Comparison of ENCODE assay signal across 12 mouse cellular contexts in the genomic region with DNA sequence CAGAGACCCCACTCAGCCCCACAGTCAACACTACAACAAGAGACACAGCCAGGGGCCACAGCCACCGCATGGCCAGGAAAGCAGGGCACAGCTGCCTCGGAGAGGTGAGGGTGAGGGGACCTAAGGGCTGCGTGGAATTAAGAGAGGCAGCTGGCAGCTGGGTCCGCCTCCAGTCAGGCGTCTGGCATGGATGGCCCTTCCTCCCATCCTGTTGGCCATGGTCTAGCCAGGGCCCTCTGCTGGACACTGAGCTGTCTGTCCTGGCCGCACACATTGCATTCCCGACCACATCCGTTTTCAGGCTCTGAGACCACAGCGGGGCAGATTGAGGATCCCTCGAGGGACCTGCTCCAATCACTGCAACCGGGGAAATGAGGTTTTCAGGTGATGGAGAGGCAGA. TPM values are rescaled to one million over a fixed set of nuclear protein-coding genes. Genes with fewer than 3 reads are reported as not detected.
A peak's percentile ranks its signal among the peaks of the same experiment; 100 is the strongest.
DNase-seq lines count a peak whose midpoint lies in the region; ATAC-seq and TF ChIP-seq lines count a peak whose summit lies in the region.
"Had no signal": no experiment of that assay in that cellular context is flagged by ENCODE, and none has a peak within 500 bp of the region (broad histone marks: within the 10 kb centered on the region; RNA-seq: fewer than 3 reads in every experiment).

A gene (minus strand): TSS at position 247 of the 400 bp plus-strand sequence.

- DNase-seq in hindbrain, postnatal 0 days (ENCODE audit: low spot score), result peak; percentile 65
- no peak for DNase-seq in hindbrain, embryonic 14.5 days (ENCODE audit: low spot score)
- DNase-seq in right cerebral cortex, postnatal 14 days, result peak; percentile 46
- no peak for DNase-seq in right cerebral cortex, adult 2 months (ENCODE audit: low spot score in 2 of 2)
- DNase-seq in layer of hippocampus, adult 9-11 months, result peak; percentile 62
- DNase-seq in natural killer cell, adult 2 months (ENCODE audit: low spot score in 2 of 2), result no peak
- DNase-seq: heart, postnatal 14 days; kidney, postnatal 10 days had no signal

- ATAC-seq in hindbrain, postnatal 0 days, result peak; percentile 50
- ATAC-seq in hindbrain, embryonic 14.5 days (ENCODE audit: low FRiP score), result no peak
- ATAC-seq in midbrain, embryonic 15.5 days (replicated peaks), result no peak; the same call in 1 of the 2 replicates

- 0 out of 2 replicates have a peak within 1 kb of the TSS, but pooled peaks have one; percentile 41 for H3K27ac ChIP-seq in hindbrain, postnatal 0 days
- no peak within 1 kb of the TSS for H3K27ac ChIP-seq in hindbrain, embryonic 14.5 days
- no peak within 1 kb of the TSS for H3K27ac ChIP-seq in midbrain, embryonic 15.5 days
- H3K27ac ChIP-seq: embryonic facial prominence, embryonic 13.5 days; macrophage; neural tube, embryonic 12.5 days had no signal

- no peaks in the 10 kb centered on the region for H3K36me3 ChIP-seq in hindbrain, postnatal 0 days (ENCODE audit: insufficient read depth, low read length)
- no peaks in the 10 kb centered on the region for H3K36me3 ChIP-seq in hindbrain, embryonic 14.5 days (replicated peaks; ENCODE audit: control insufficient read depth, insufficient read depth)
- no peaks in the 10 kb centered on the region for H3K36me3 ChIP-seq in midbrain, embryonic 15.5 days (replicated peaks)
- H3K36me3 ChIP-seq: embryonic facial prominence, embryonic 13.5 days; neural tube, embryonic 12.5 days had no signal

- peak; percentile 66 for TF ChIP-seq CTCF in hindbrain, postnatal 0 days (IDR thresholded peaks at IDR 0.05; ENCODE audit: low read depth)

- H3K27me3 ChIP-seq in hindbrain, postnatal 0 days (ENCODE audit: insufficient read depth, low read length), result no peaks in the 10 kb centered on the region
- H3K27me3 ChIP-seq in hindbrain, embryonic 14.5 days (ENCODE audit: control insufficient read depth, insufficient read depth, low read length), result no peaks in the 10 kb centered on the region
- no peaks in the 10 kb centered on the region for H3K27me3 ChIP-seq in midbrain, embryonic 15.5 days (replicated peaks)
- H3K27me3 ChIP-seq: embryonic facial prominence, embryonic 13.5 days; neural tube, embryonic 12.5 days had no signal

- 0 out of 2 replicates have a peak, but pooled peaks cover 4% of the 10 kb centered on the region for H3K4me1 ChIP-seq in hindbrain, postnatal 0 days (ENCODE audit: insufficient read depth, low read length)
- H3K4me1 ChIP-seq in hindbrain, embryonic 14.5 days (replicated peaks; ENCODE audit: control insufficient read depth, insufficient read depth, low read length), result no peaks in the 10 kb centered on the region
- H3K4me1 ChIP-seq in midbrain, embryonic 15.5 days, result no peaks in the 10 kb centered on the region
- H3K4me1 ChIP-seq: neural tube, embryonic 12.5 days had no signal

- peak within 1 kb of the TSS; percentile 10; the same call in 1 of the 2 replicates for H3K4me3 ChIP-seq in hindbrain, postnatal 0 days (ENCODE audit: low read length)
- H3K4me3 ChIP-seq in hindbrain, embryonic 14.5 days (replicated peaks; ENCODE audit: low read length), result no peak within 1 kb of the TSS
- H3K4me3 ChIP-seq in midbrain, embryonic 15.5 days, result no peak within 1 kb of the TSS
- H3K4me3 ChIP-seq: embryonic facial prominence, embryonic 13.5 days; neural tube, embryonic 12.5 days had no signal

- no peaks in the 10 kb centered on the region for H3K9me3 ChIP-seq in hindbrain, postnatal 0 days (ENCODE audit: low read length)
- no peaks in the 10 kb centered on the region for H3K9me3 ChIP-seq in hindbrain, embryonic 14.5 days (ENCODE audit: control insufficient read depth, low read length)
- no peaks in the 10 kb centered on the region for H3K9me3 ChIP-seq in midbrain, embryonic 15.5 days
- H3K9me3 ChIP-seq: embryonic facial prominence, embryonic 13.5 days; neural tube, embryonic 12.5 days had no signal

- peak within 1 kb of the TSS; percentile 27; the same call in 1 of the 2 replicates for H3K4me2 ChIP-seq in hindbrain, postnatal 0 days (ENCODE audit: low read depth, low read length)
- H3K4me2 ChIP-seq in hindbrain, embryonic 14.5 days (replicated peaks), result no peak within 1 kb of the TSS
- H3K4me2 ChIP-seq in midbrain, embryonic 15.5 days, result no peak within 1 kb of the TSS
- H3K4me2 ChIP-seq: embryonic facial prominence, embryonic 13.5 days; neural tube, embryonic 12.5 days had no signal

- 47% methylated on average over 11 of the region's 11 CpGs for WGBS in hindbrain, postnatal 0 days
- 63% methylated on average over 11 of the region's 11 CpGs for WGBS in hindbrain, embryonic 14.5 days
- WGBS in midbrain, embryonic 15.5 days, result 65% methylated on average over 11 of the region's 11 CpGs

- H3K9ac ChIP-seq in hindbrain, postnatal 0 days (replicated peaks; ENCODE audit: low read length), result no peak within 1 kb of the TSS
- H3K9ac ChIP-seq in hindbrain, embryonic 14.5 days, result no peak within 1 kb of the TSS
- H3K9ac ChIP-seq in midbrain, embryonic 15.5 days, result no peak within 1 kb of the TSS
- H3K9ac ChIP-seq: embryonic facial prominence, embryonic 13.5 days; neural tube, embryonic 12.5 days had no signal

RNA-seq across cellular contexts. Expression of the gene that starts here (rescaled TPM):
- total RNA-seq in hindbrain, postnatal 0 days (2014; rRNA removed), result 42.6 and 66.3 TPM in 2 replicates
- 24.9 and 32.1 TPM in 2 replicates for polyA plus RNA-seq in hindbrain, postnatal 0 days (2015; fragmentation: Nextera tagmentation; extraction: Ambion mirVana)
- 0.68 and 1.5 TPM in 2 replicates for polyA plus RNA-seq in hindbrain, embryonic 14.5 days (2014; fragmentation: Nextera tagmentation; extraction: Ambion mirVana)
- polyA plus RNA-seq in midbrain, embryonic 15.5 days (2015; fragmentation: Nextera tagmentation; extraction: Ambion mirVana), result 0.87 and 1.2 TPM in 2 replicates
- polyA plus RNA-seq: embryonic facial prominence, embryonic 13.5 days; macrophage had no signal

Comparison
In these comparisons a context has a peak if more than half of its experiments do, and no peak if none do; other contexts are left out.
1. RNA of the gene that starts here (polyA plus RNA-seq): 24.9 to 32.1 TPM in hindbrain, postnatal 0 days; 0.87 to 1.2 TPM in midbrain, embryonic 15.5 days and 0.68 to 1.5 TPM in hindbrain, embryonic 14.5 days; every median in the first group is over 10 times any median in the second.
2. DNase-seq: peak in hindbrain, postnatal 0 days (single experiment), right cerebral cortex, postnatal 14 days (single experiment) and layer of hippocampus, adult 9-11 months (single experiment); none in hindbrain, embryonic 14.5 days (single experiment), right cerebral cortex, adult 2 months (0 of 2) and natural killer cell, adult 2 months (0 of 2).